Mouse (Mus musculus): ENCODE data around the gene Syce3.

The Syce3 gene

DNA sequence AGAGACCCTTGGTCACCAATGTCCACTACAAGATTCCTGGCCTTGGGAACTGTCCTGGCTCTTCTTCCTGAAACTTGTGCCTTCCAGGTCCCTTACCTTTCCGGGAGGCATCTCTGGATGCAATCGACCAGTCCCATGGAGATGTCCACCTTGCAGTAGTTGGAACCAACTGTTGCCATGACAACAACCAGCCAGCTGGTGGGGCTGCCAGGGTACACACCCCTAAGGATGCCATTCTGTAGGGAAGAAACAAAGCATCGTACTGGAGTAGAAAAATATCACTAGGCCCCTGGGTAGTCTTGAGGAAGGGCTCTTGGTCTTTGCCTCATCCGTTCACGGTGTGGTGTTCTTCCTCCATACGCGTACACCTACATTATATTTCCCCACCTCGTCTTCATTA, 14.3 kb upstream of the Syce3 start:
- DNase-seq (ENCODE audit: low spot score in 2 of 2) = no peak

DNA sequence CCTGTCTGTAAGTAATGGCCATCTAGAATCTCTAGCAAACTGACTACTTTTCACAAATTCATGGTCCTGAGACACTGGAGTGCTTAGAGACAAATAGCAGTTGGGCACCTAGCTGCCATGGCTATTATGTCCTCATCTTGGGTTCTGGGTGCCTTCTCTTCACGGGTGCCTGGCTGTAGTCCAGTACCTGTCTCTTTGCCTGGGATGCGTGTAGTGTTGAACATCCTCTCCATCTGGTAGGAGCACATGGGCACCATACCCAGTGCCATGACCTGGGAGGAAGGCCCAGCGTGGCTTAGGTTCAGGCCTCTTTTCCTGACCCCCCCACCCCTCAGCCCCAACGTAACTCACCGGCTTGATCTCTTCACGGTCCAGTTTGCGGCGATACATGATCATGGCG, 11.6 kb upstream of the Syce3 start:
- no peak for DNase-seq (ENCODE audit: low spot score in 2 of 2)

DNA sequence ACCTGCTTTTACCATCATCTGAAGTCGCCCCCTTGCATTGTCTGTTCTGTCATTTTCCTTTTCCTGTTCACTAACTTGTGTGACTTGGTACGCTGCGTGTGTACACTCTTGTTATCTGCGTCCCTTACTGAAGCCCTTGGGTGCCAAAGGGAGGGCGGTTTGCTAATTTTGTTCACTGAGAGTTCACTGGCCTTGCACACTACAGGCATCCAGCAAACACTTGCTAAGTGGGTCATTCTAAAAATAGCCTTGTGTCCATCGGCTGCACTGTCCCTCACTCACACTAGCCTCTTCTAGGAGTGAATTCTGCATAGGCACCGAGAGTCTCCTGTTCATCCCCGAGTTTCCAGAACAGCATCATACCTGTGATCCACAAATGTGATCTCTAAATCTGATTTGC, 5.0 kb upstream of the Syce3 start:
- DNase-seq (ENCODE audit: low spot score in 2 of 2) = no peak

DNA sequence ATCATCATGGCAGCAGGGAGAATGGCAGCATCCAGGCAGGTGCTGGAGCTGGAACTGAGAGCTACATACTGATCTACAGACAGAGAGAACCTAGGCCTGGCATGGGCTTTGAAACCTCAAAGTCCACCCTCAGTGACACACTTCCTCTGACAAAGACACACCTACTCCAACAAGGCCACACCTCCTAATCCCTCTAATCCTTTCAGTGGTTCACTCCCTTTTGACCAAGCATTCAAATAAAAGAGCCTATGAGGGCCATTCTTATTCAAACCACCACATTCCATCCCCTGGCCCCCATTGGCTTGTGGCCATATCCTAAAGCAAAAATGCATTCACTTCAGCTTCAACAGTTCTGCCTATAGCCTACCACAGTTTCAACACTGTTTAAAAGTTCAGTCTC, 3.6 kb downstream of the Syce3 start:
- no peak for DNase-seq (ENCODE audit: low spot score in 2 of 2)

DNA sequence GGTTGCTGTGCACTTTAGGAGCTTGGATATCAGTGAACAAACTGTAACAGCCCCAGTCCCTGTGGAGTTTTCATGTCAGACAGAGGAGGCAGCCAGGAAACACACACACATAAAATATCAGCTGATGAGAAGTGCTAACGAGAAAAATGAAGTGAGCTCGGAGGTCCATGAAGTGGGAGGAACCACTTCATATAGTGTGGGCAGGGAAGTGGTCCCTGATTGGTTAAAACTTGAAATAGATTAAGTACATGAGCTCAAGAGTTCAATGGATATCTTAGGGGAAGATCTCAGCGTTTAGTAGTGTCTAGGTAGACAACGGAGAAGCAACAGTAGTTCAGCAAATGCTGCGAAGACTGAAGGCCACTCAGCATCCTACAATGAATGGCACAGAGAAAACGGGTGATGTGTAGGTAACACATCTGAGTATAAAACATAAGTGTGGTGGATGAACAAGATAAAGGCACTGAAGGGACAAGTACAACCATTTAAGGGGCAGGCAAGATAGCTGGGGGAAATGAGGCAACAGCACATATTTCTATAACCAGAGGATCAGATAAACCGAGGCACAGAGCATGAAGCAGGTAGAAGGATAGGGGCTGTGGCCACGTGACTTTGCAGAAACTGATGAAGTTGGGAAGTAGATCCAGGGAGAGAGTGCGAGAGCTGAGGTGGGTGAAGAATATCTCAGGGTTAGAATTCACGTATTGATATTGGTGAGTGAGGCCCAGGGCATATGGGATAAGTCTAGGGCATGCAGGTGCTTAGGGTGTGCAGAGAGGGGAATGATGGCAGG, 5.3 kb downstream of the Syce3 start:
- no peak for DNase-seq (ENCODE audit: low spot score in 2 of 2)

DNA sequence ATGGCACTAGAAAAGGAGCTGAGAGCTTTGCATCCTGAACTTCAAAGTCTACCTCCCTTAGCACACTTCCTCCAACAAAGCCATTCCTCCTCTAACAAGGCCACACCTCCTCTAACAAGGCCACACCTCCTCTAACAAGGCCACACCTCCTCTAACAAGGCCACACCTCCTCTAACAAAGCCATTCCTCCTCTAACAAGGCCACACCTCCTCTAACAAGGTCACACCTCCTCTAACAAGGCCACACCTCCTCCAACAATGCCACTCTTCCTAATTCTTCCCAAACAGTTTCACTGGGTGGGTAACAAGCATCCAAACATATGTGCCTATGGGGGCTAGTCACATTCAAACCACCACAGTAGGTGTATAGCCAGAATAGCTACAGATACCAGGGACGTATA, 7.8 kb downstream of the Syce3 start:
- no peak for DNase-seq (ENCODE audit: low spot score in 2 of 2)

DNA sequence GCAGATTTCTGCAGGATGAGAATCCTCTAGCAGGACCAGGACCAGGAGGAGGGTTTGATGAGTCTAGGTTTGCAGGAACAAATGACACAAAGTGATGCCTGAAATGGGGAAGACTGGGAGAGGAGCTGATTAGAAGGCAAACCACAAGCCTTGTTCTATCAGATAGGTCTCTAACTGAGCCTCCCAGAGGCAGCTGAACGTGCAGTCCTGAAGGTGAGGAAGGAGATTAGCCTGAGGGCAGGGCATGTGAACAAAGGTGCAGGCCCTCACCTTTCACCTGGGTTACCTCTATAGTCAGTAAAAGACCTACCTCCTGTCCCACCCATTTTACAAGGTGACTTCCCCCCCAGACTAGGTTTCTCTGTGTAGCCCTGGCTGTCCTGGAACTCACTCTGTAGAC, 10.6 kb downstream of the Syce3 start:
- no peak for DNase-seq (ENCODE audit: low spot score in 2 of 2)

DNA sequence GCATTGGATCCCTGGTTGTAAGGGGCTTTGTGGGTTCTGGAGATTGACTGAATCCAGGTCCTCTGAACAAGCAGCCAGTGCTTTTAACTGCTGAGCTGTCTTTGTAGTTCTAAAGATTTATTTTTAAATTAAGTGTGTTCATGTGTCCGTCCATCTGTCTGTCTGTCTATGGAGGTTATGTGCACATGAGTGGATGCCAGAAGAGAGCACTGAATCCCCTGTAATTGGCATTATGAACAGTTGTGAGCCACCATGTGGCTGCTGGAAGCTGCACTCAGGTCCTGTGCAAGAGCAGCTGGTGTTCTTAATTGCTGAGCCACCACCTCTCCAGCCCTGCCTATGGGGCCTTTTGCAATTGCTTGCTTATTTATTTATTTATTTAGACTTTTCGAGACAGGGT, 12.2 kb downstream of the Syce3 start:
- no peak for DNase-seq (ENCODE audit: low spot score in 2 of 2)

DNA sequence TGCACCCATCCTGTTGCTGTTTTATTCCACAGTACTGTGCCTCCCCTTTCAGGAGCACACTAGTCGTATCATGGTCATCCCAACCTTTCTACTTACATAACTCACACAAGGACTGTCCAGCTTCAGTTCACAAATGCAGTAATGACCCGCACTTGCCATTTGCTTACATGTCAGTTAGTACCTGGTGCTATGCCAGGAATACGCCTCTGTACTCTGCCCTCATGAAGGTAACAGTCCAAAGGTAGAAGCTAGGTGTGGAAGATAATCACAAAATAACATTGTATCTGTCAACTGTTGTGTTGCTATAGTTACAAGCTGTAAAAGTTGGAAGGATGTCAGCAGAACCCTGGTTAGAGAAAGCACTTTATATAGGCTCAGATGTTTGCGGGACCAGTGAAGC, 13.4 kb downstream of the Syce3 start:
- DNase-seq (ENCODE audit: low spot score in 2 of 2) = no peak

DNA sequence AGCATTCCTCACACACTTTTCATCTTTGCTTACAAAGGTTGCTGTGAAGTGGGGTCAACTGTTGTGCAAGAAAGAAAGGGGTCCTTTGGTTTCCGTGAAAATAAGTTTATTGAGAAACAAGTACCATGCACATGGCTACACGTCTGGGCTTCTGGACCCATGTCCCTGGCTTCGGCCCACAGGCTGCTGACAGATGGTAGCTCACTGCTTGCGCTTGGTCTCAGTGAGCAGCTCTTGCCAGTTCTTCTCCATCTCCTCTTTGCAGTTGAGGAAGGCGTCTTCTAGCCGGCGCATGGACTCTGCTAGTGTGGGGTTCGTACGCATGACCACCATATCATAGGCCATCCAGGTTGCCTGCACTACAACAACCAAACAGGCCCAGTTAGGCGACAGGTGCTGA, 20.2 kb downstream of the Syce3 start:
- DNase-seq (ENCODE audit: low spot score in 2 of 2) = no peak

DNA sequence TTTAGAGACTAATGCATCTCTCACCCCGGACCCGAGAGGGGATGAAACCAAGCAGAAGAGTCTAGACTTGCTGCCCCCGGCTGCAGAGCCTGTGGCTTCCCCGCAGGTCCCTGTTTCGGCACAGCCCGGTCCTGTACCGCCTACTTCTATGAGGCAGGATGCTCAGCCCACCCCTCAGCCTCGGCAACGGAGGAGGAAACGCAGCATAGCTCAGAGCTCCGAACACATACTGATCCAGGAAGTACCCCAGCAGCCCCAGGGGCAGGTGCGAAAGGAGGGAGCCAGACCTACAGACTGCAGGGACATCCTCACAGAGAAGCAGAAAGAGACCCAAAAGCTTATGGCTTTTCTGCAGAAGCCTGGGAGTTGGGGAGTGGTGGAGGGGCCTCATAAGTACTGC, 23.2 kb downstream of the Syce3 start:
- DNase-seq (ENCODE audit: low spot score in 2 of 2) = no peak

DNA sequence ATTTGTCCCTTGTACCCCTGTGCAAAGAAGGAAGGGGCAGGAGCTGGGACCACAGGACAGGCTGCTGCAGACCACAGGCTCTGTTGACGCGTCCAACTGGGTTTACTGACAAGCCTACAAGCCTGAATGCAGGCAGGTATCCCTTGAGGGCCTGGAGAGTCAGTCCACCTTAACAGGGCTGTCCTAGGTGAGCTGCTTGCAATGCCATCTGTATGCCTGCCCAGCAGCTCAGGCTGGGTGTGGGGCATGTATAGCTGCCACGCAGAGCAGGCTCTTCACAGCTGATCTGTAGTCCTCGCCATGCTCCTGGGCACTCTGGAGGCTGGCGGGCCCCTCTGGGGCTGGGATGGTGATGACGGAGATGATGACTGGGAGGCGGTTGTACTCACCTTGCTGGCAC, 25.7 kb downstream of the Syce3 start, which contains the start of gene Klhdc7b:
Gene Klhdc7b (plus strand): TSS at position 301 of the 400 bp plus-strand sequence.
- no peak for DNase-seq (ENCODE audit: low spot score in 2 of 2)

DNA sequence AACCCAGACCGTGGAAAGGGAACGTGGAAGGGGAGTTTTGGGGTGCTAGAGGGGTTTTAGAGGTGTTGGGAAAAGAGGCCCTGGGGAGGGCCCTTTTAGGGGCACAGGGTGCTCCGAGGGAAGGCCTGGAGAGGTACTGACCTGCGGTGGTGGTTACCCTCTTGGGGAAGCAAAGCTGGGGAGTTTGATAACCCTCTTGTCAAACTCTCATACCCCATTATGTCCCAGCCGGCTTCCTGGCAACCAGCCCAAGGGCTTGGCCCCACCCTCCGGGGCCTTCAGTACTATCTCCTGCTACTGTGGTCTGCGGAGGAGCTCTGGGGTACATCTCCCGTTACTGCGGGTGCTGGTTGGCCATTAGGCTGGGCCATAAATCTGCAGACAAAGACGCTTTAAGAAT, 30.9 kb downstream of the Syce3 start:
- DNase-seq (ENCODE audit: low spot score in 2 of 2) = no peak

DNA sequence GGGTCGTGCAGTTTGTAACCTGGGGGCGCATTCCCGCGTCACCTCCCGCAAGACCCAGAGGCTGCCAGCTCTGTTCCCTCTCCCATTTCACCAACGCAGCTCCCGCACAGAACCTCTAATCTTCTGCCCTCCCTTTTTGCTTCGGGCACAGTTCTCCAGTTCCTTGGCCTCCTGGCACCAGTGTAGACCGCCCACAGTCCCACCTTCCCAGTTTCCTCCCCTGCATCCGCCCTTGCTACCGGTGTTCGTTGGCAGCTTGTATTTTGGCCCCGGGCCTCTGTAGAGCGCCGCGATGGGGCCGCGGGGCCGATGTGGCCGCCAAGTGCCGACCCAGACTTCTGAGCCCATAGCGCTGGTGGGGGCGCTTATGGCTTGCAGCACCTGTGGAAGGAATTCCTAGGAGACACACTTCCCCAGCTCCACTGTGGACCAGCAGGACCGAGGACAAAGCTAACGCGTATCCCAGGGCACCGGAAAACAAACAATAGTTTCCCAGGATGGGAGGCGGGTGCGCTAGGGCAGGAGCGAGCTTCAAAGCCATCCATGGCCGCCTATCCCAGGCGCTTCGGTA, 31.4 kb downstream of the Syce3 start, which contains the start of gene Odf3b:
Gene Odf3b (minus strand): TSS at position 452 of the 571 bp plus-strand sequence.
- DNase-seq (ENCODE audit: low spot score in 2 of 2) = no peak

DNA sequence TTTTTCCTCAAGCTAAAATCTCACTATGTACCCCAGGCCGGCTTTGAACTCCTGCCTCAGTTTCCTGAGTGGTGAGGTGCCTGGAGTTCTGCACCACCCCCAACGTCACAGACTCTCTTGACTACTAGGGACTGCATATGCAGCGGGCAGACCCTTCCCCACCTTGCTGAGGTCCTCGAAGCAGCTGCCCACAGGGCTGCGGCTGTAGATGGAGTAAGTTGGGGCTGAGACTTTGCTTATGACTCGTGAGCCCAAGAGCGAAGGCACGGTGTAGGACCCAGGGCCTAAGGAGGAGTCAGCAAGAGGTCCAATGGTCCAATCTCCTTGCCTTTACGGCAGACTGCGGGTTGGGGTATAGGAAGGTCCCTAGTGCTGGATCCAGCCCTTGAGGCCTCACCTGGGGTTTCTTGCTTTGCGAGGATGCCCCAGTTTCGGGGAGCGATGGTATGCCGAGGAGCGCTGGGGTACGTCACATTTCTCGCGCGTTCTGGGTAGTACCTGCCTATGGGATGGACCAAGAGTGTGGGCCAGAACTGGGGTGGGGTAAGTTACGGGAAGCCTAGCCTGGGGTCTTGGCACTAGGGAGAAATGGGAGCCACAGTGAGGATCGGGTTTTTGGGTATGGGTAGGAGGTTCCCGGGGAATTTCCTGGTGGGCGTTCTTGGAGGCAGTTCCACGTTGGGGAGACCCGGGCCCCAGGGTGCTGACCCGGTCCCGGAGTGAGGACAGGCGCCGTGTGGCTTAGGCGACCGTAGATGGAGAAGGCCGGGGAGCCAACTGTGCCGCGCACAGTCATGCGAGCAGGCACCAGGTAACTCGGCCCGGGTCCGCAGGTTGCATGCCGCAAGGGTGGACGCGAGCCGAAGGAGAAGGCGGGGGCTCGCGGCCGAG, 32.1 kb downstream of the Syce3 start:
- no peak for DNase-seq (ENCODE audit: low spot score in 2 of 2)

DNA sequence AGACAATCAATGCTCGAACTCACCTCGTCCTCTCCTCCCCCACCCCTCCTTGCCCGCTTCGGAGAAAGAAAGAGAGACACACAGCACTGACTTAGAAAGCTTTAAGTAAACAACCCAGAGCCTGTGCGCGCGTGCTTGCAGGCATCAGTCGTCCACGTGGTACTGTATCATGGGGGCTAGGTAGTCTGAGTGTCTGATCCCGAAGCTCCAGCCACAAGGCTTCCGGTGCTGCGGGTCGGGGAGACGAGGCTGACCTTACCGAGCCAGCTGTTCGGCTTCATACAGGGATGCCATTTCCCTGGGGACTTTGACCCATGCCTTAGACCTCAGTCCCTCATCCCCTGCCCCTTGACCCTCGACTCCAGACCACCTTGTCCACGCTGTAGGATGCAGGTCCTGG, 32.9 kb downstream of the Syce3 start:
- no peak for DNase-seq (ENCODE audit: low spot score in 2 of 2)

DNA sequence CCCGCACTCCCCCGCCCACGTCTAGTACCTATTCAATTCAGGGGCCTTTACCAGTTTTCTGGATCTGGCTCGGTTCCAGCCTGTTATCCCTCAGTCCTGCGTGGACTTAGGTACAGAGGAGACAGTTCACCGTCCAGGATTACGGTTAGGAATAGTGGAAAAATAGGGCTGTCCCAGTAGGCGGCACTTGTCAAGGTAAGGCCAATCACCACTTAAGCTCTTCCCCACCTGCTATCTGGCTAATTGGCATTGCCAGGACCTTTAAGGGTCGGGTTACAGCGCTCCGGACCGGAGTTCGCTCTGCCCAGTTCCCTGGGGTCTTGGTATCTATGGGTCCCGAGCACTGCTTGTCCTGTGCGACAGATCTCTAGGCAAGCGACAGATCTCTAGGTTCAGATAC, 33.3 kb downstream of the Syce3 start, which contains the start of gene Tymp:
Gene Tymp (minus strand): TSS at position 83 of the 400 bp plus-strand sequence.
- no peak for DNase-seq (ENCODE audit: low spot score in 2 of 2)

DNA sequence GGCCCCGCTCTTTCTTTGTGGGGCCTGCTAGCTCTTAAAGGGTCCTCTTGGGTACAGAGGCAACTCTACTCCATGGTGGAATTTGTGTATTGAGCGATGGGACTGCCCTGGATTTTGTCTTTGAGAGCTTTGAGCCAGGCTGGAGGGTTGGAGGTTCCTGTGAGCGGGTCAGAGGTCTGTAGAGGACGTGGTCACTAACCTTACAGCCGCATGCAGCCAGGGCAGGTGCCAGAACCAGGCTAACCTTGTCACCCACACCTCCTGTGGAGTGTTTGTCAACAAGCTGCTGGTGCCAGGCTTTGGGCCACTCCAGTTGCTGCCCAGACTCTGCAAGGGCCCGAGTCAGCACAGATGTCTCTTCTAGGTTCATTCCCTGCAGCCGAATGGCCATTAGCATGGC, 34.3 kb downstream of the Syce3 start:
- DNase-seq (ENCODE audit: low spot score in 2 of 2) = no peak

DNA sequence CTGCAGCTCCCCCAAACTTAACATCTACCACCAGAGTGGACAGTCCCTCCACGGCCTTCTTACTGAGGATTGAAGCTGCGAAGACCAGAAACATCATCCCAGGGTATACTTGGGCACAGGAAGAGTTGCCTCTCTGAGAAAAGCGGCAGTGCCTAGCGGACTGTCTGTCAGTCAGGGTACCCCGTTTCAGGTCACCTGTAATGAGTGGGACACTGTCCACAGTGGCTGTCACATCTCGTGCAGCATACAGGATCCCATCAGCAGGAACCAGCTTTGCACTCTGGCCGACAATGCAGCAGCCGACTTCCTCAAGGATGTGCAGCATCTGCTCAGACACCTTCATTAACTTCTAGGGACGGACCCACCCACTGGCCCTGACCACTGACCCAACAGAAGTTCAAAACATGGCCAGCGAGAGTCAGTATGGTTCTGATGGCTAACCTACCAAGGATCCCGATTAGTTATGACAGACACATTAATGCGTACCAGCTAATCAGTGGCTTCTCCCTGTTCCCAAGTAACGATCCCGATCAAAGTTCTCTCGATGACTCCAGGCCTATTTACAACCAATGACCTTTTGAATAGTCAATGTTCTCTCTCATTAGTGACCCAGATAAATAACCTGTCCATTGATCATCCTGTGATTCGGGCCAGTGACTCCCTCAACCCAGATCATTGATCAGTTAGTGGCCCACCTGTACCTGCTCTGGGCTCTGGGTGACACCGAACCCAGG, 35.3 kb downstream of the Syce3 start:
- DNase-seq (ENCODE audit: low spot score in 2 of 2) = no peak

DNA sequence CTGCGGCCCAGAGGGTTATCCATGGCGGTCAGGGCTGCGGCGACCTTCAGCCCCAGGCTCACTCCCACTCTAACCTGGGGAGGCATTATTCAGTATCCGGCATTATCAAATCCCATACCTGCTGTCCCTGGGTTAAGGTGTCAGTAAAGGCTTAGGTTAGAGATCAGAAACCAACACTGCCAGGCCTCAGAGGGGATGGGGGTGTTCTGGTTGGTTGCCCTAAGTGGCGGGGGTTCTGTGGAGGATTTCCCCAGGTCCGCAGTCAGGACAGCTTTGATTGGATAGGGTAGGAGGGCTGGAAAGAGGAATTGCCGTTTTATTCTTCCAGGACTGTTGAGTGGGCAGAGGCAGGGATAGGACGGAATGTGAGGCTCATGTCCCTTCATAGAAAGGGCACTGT, 36.0 kb downstream of the Syce3 start:
- no peak for DNase-seq (ENCODE audit: low spot score in 2 of 2)

DNA sequence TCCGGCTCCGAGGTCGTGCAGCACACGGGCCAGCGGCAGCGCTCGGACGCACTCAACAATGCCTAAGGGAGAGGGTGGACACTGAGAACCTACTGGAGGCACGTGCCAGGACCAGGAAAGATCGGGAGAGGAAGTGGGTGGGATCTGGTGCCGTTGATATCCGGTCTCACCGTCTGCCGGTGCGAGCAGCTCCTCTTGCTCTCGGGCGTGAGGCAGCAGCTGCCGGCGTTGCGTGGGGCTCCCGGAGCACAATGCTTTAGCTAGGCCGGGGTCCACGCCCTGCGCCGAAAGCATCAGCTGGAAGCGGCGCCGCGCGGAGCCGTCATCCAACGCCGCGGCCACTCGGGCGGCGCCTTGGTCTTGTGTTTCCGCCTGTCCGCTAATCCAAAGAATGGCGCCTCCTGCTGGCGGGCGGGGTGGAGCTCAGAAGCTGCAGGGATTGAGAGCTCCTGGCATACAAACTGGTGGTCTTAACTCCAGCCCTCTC, 36.5 kb downstream of the Syce3 start, which contains the start of gene Sco2:
Gene Sco2 (minus strand): TSS at position 85 of the 487 bp plus-strand sequence.
- DNase-seq (ENCODE audit: low spot score in 2 of 2) = peak; percentile 84 to 98
